Comparison of ENCODE assay signal across 14 mouse cellular contexts in the genomic region with DNA sequence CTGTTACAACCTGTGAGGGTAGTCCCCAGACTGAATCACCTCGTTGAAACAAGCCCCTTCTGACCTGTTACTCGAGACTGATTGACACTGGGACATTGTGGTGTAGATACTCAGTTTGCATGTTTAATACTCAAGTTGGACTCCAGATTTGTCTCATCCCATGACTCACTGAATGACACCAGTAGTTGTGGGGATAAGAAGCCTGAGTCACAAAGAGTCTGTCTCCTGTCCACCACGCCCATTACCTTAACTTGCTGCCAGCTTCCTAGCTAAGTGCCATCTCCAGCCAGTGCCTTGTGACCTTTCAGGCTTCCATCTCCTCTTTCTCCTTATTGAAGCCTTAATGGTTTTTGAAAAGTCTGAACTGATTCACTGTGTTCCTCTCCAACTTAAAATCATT.
"Had no signal": no experiment of that assay in that cellular context is flagged by ENCODE, and none has a peak within 500 bp of the region (broad histone marks: within the 10 kb centered on the region; RNA-seq: fewer than 3 reads in every experiment).

No protein-coding gene starts in this region.

- H3K4me3 ChIP-seq: limb, embryonic 12.5 days; liver, embryonic 13.5 days; lung, embryonic 15.5 days; midbrain, embryonic 10.5 days; neural tube, embryonic 13.5 days had no signal

- DNase-seq: kidney, adult 8-10 months; kidney, postnatal 25 days; layer of hippocampus, adult 9-11 months; liver; liver, embryonic 13.5 days; liver, postnatal 0 days; midbrain, embryonic 14.5 days; retina, postnatal 1 day; right cerebral cortex, postnatal 4 days; thymus, postnatal 36 days had no signal

- ATAC-seq: liver, postnatal 0 days had no signal

- H3K36me3 ChIP-seq: limb, embryonic 12.5 days; liver, embryonic 13.5 days; lung, embryonic 15.5 days; midbrain, embryonic 10.5 days; neural tube, embryonic 13.5 days had no signal

- H3K27me3 ChIP-seq: limb, embryonic 12.5 days; lung, embryonic 15.5 days; neural tube, embryonic 13.5 days had no signal

- H3K9me3 ChIP-seq: limb, embryonic 12.5 days; liver, embryonic 13.5 days; lung, embryonic 15.5 days; midbrain, embryonic 10.5 days; neural tube, embryonic 13.5 days had no signal
